Mouse (Mus musculus): ENCODE measurements at regions not wholly inside any gene's neighbourhood (a gene's known extent, or its start where the extent isn't known, plus 50 kb on each side); places are given as distances from the start of the nearest gene placed in this dataset.

GRCm38 (mm10) chr17:85767201-85767862 lies 79.3 kb upstream of the Six2 start:
- no peak for DNase-seq (ENCODE audit: low read depth in 2 of 2, low spot score in 2 of 2)

- no peak for DNase-seq (ENCODE audit: low read depth in 2 of 2, low spot score in 2 of 2)
Measured at GRCm38 (mm10) chr17:85766556-85766955, 78.5 kb upstream of the Six2 start.

GRCm38 (mm10) chr17:85758581-85759098 lies 70.6 kb upstream of the Six2 start:
- DNase-seq (ENCODE audit: low read depth in 2 of 2, low spot score in 2 of 2), result no peak

- DNase-seq (ENCODE audit: low read depth in 2 of 2, low spot score in 2 of 2), result no peak
Measured at GRCm38 (mm10) chr17:85757647-85758046, 69.6 kb upstream of the Six2 start.

GRCm38 (mm10) chr17:85755557-85755956 lies 67.5 kb upstream of the Six2 start:
- DNase-seq (ENCODE audit: low read depth in 2 of 2, low spot score in 2 of 2), result no peak

- no peak for DNase-seq (ENCODE audit: low read depth in 2 of 2, low spot score in 2 of 2)
Measured at GRCm38 (mm10) chr17:85748649-85749081, 60.6 kb upstream of the Six2 start.

- DNase-seq (ENCODE audit: low read depth in 2 of 2, low spot score in 2 of 2), result no peak
Measured at GRCm38 (mm10) chr17:85747976-85748648, 60.0 kb upstream of the Six2 start.

All from CD8-positive naive resting alpha-beta T cell, adult 2 months (primary cell).